In the genomic region with DNA sequence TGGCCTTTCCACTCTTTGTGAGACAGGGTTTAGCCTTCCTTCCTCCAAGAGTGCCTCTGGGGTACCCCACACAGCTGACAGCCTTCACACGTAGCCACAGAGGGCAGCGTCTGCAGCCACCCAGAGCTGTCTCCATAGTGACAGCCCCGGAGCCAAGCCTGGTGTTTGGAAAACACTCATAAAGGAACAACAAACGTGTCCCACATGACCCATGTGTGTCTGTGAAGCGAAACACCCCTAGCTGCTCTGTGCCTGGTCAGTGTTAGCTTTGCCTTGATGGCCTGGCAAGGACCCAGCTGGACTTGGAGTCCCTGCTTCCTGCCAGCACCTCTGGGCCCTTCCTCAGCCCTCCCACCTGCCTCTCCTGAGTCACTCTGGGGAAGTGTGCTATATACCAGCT, we compare ENCODE assay signal across 8 mouse cellular contexts.
DNase-seq lines count a peak whose midpoint lies in the region; ATAC-seq lines count a peak whose summit lies in the region.
"Had no signal": no experiment of that assay in that cellular context is flagged by ENCODE, and none has a peak within 500 bp of the region (broad histone marks: within the 10 kb centered on the region; RNA-seq: fewer than 3 reads in every experiment).

No protein-coding gene starts in this region.

- H3K4me1 ChIP-seq in heart, embryonic 14.5 days (ENCODE audit: control insufficient read depth in 2 of 2, insufficient read depth in 2 of 2, low read length in 2 of 2), result peaks cover 19 to 21% of the 10 kb centered on the region in 2 experiments
- peaks cover 43% of the 10 kb centered on the region for H3K4me1 ChIP-seq in kidney, embryonic 14.5 days (ENCODE audit: control insufficient read depth, insufficient read depth, low read length)
- peaks cover 92% of the 10 kb centered on the region for H3K4me1 ChIP-seq in midbrain, embryonic 12.5 days

- no peak overlapping the region; the same call in 1 of the 2 replicates for H3K9ac ChIP-seq in heart, embryonic 14.5 days (ENCODE audit: low read length)
- no peak overlapping the region for H3K9ac ChIP-seq in kidney, embryonic 14.5 days (ENCODE audit: low read depth, low read length)
- peak overlapping the region; percentile 34; the same call in 1 of the 2 replicates for H3K9ac ChIP-seq in midbrain, embryonic 12.5 days (replicated peaks)
- H3K9ac ChIP-seq: liver, embryonic 14.5 days had no signal

- H3K9me3 ChIP-seq in heart, embryonic 14.5 days (ENCODE audit: control insufficient read depth, low read length), result no peaks in the 10 kb centered on the region
- no peaks in the 10 kb centered on the region for H3K9me3 ChIP-seq in kidney, embryonic 14.5 days (ENCODE audit: control insufficient read depth, low read length)
- H3K9me3 ChIP-seq in midbrain, embryonic 12.5 days, result no peaks in the 10 kb centered on the region

- H3K27me3 ChIP-seq in heart, embryonic 14.5 days (ENCODE audit: control insufficient read depth, insufficient read depth, low read length), result no peaks in the 10 kb centered on the region
- no peaks in the 10 kb centered on the region for H3K27me3 ChIP-seq in kidney, embryonic 14.5 days (ENCODE audit: control insufficient read depth, insufficient read depth, low read length)
- H3K27me3 ChIP-seq in midbrain, embryonic 12.5 days, result no peaks in the 10 kb centered on the region

- intact Hi-C loops in left cerebral cortex, postnatal 25 days (cut with DNase I), result loop anchor here (2.0 kb wide), 1 partner anchor 44 kb away; no protein-coding TSS in a partner anchor

- DNase-seq in adrenal gland, adult 8-10 months, result peak; percentile 73
- peak; percentile 48 for DNase-seq in cerebellum, adult 9-11 months
- no peak for DNase-seq in left cerebral cortex, postnatal 25 days (ENCODE audit: low spot score in 2 of 2)
- DNase-seq in layer of hippocampus, adult 8-10 months (ENCODE audit: low spot score in 2 of 2), result no peak

- 5% methylated on average over 5 of the region's 5 CpGs for WGBS in heart, embryonic 14.5 days
- 6% methylated on average over 5 of the region's 5 CpGs for WGBS in kidney, embryonic 14.5 days
- WGBS in midbrain, embryonic 12.5 days, result 7% methylated on average over 5 of the region's 5 CpGs

- no peak overlapping the region for H3K4me2 ChIP-seq in heart, embryonic 14.5 days (ENCODE audit: low read length)
- no peak overlapping the region for H3K4me2 ChIP-seq in kidney, embryonic 14.5 days (replicated peaks; ENCODE audit: low read depth, low read length)
- peak overlapping the region; percentile 21 for H3K4me2 ChIP-seq in midbrain, embryonic 12.5 days (replicated peaks)

- H3K4me3 ChIP-seq in heart, embryonic 14.5 days (ENCODE audit: control insufficient read depth in 1 of 2, insufficient read depth in 1 of 2, low read depth in 1 of 2, low read length in 2 of 2), result no peak overlapping the region
- no peak overlapping the region for H3K4me3 ChIP-seq in kidney, embryonic 14.5 days (ENCODE audit: low read length)
- no peak overlapping the region for H3K4me3 ChIP-seq in midbrain, embryonic 12.5 days

- ATAC-seq in heart, embryonic 14.5 days (ENCODE audit: insufficient number of reproducible peaks, insufficient read depth, low FRiP score, low read depth), result peak; percentile 62
- ATAC-seq in kidney, embryonic 14.5 days (ENCODE audit: low FRiP score, low TSS enrichment), result peak; percentile 60
- peak; percentile 21; the same call in 1 of the 2 replicates for ATAC-seq in midbrain, embryonic 12.5 days (ENCODE audit: low FRiP score, low read depth)

- no peaks in the 10 kb centered on the region for H3K36me3 ChIP-seq in heart, embryonic 14.5 days (ENCODE audit: control insufficient read depth, insufficient read depth, low read length)
- no peaks in the 10 kb centered on the region for H3K36me3 ChIP-seq in kidney, embryonic 14.5 days (ENCODE audit: control insufficient read depth, insufficient read depth, low read length)
- H3K36me3 ChIP-seq in midbrain, embryonic 12.5 days, result peaks cover 5% of the 10 kb centered on the region; the same call in 1 of the 2 replicates

- H3K27ac ChIP-seq in heart, embryonic 14.5 days (replicated peaks in 1 of 2; ENCODE audit: control insufficient read depth in 1 of 2, insufficient read depth in 1 of 2, low read depth in 2 of 2, low read length in 2 of 2), result peak overlapping the region in 1 of 2 experiments; percentile 43; a peak in 1 of 4 replicates
- peak overlapping the region; percentile 24; the same call in 1 of the 2 replicates for H3K27ac ChIP-seq in kidney, embryonic 14.5 days (ENCODE audit: low read depth, low read length)
- H3K27ac ChIP-seq in midbrain, embryonic 12.5 days (replicated peaks), result peak overlapping the region; percentile 82
- H3K27ac ChIP-seq: liver, embryonic 14.5 days had no signal

Comparison
In these comparisons a context has a peak if more than half of its experiments do, and no peak if none do; other contexts are left out.
1. DNase-seq: peak in adrenal gland, adult 8-10 months (single experiment) and cerebellum, adult 9-11 months (single experiment); none in left cerebral cortex, postnatal 25 days (0 of 2) and layer of hippocampus, adult 8-10 months (0 of 2).
2. Peak in every context shown above with its lines, with median percentiles within 50 percentile points of each other: ATAC-seq.